Mouse (Mus musculus): Measurements from ENCODE around the gene Dctn2. TPM values are rescaled to one million over a fixed set of nuclear protein-coding genes. Genes with fewer than 3 reads are reported as not detected.
A peak's percentile ranks its signal among the peaks of the same experiment; 100 is the strongest.

The Dctn2 gene
- 222 and 255 TPM in 2 replicates for polyA plus RNA-seq (2016; fragmentation: Nextera tagmentation; extraction: Ambion mirVana)

- H3K36me3 ChIP-seq = peaks cover 33% of the 10 kb centered on the region
- WGBS = under 1% methylated on average over 70 of the region's 70 CpGs
Observed at GRCm38 (mm10) chr10:127266112-127267091, at the start of gene Dctn2. Gene Dctn2 (plus strand): TSS chr10:127266368.

DNA sequence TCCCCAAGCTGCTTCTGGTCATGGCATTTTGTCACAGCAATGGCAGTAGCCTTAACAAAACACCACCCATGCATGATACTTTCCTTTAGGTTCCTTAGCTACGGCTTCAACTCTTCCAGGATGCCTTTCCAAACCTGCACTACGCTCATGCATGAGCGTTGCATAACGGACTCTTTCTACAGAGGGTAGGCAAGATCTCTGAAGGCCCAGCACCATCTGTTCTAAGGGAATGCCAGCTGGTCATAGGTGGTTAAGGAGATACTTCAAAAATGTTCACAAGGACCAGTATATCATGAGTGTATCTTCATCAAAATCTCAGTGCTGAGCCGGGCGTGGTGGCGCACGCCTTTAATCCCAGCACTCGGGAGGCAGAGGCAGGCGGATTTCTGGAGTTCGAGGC is 49.7 kb upstream of the Dctn2 start:
- no peak for DNase-seq (ENCODE audit: low spot score)
- H3K36me3 ChIP-seq = no peaks in the 10 kb centered on the region
- H3K4me1 ChIP-seq (replicated peaks) = no peaks in the 10 kb centered on the region
- WGBS = 94% methylated on average over 11 of the region's 11 CpGs
- H3K27me3 ChIP-seq (ENCODE audit: insufficient read depth, poor library complexity, severe bottlenecking) = peaks cover 5% of the 10 kb centered on the region; the same call in 1 of the 2 replicates
- H3K9me3 ChIP-seq = no peaks in the 10 kb centered on the region
- H3K27ac ChIP-seq = no peak overlapping the region
- no peak overlapping the region for H3K4me3 ChIP-seq

More at GRCm38 (mm10) chr10:127266112-127267091, at the start of gene Dctn2:
- Histone ChIP-seq H3K9me3 (no peaks in the 10 kb centered on the region), H3K4me3 (peak within 1 kb of the TSS; percentile 96), H3K27ac (peak within 1 kb of the TSS; percentile 98), H3K4me1 (replicated peaks) (peaks cover 58% of the 10 kb centered on the region), H3K27me3 (ENCODE audit: insufficient read depth, poor library complexity, severe bottlenecking) (peaks cover 38% of the 10 kb centered on the region)
- DNase-seq (ENCODE audit: low spot score) = peak; percentile 95

DNA sequence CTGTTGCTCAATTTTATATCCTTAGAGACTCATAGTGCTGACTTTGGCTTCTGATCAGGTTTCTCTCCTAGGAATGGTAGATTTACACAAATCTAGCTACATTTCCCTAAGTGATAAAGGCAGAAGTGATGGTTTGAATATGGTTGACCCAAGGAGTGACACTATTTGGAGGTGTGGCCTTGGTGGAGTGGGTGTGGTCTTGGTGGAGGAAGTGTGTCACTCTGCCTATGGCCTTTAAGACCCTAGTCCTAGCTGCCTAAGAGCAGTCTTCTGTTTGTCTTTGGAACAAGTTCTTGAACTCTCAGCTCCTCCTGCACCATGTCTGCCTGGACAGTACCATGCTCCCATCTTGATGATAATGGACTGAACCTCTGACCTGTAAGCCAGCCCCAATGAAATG is 49.0 kb upstream of the Dctn2 start:
- Histone ChIP-seq H3K36me3 (no peaks in the 10 kb centered on the region), H3K9me3 (no peaks in the 10 kb centered on the region), H3K27me3 (ENCODE audit: insufficient read depth, poor library complexity, severe bottlenecking) (peaks cover 5% of the 10 kb centered on the region; the same call in 1 of the 2 replicates), H3K4me1 (replicated peaks) (no peaks in the 10 kb centered on the region), H3K27ac (no peak overlapping the region), H3K4me3 (no peak overlapping the region)
- no peak for DNase-seq (ENCODE audit: low spot score)

GRCm38 (mm10) chr10:127218339-127218738 is 47.8 kb upstream of the Dctn2 start:
- Histone ChIP-seq H3K27me3 (ENCODE audit: insufficient read depth, poor library complexity, severe bottlenecking) (no peaks in the 10 kb centered on the region), H3K27ac (no peak overlapping the region), H3K4me1 (replicated peaks) (no peaks in the 10 kb centered on the region), H3K9me3 (no peaks in the 10 kb centered on the region), H3K36me3 (no peaks in the 10 kb centered on the region), H3K4me3 (no peak overlapping the region)
- WGBS = 92% methylated on average over 2 of the region's 2 CpGs
- no peak for DNase-seq (ENCODE audit: low spot score)

- WGBS = 31% methylated on average over 6 of the region's 6 CpGs
- H3K27me3 ChIP-seq (ENCODE audit: insufficient read depth, poor library complexity, severe bottlenecking) = peaks cover 10% of the 10 kb centered on the region; the same call in 1 of the 2 replicates
- no peak overlapping the region for H3K27ac ChIP-seq
- H3K4me1 ChIP-seq (replicated peaks) = peaks cover 9% of the 10 kb centered on the region; the same call in 1 of the 2 replicates
- H3K9me3 ChIP-seq = no peaks in the 10 kb centered on the region
- no peak overlapping the region for H3K4me3 ChIP-seq
- no peak for DNase-seq (ENCODE audit: low spot score)
- H3K36me3 ChIP-seq = peaks cover 17% of the 10 kb centered on the region; the same call in 1 of the 2 replicates
Observed at GRCm38 (mm10) chr10:127225213-127225612, 41.0 kb upstream of the Dctn2 start.

DNA sequence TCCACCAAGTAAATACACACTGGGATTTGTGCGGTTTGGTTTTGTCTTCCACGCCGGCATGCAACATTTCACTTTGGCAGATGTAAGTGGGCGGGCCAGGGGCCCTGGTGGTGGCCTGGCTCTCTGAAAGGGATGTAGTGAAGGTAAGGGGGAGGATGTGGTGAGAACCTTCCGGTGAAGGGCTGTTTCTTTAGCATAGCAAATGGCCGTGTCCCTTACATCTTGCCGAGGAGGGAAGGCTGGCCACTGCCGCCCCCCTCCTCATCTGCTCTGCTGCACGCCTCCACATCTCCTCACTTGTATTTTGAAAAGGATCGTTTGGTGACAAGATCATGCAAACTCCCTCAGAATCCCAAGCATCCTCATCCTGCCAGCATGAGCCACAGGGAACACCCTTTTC is 40.4 kb upstream of the Dctn2 start:
- Histone ChIP-seq H3K4me3 (no peak overlapping the region), H3K27me3 (ENCODE audit: insufficient read depth, poor library complexity, severe bottlenecking) (peaks cover 10% of the 10 kb centered on the region; the same call in 1 of the 2 replicates), H3K9me3 (no peaks in the 10 kb centered on the region), H3K4me1 (replicated peaks) (peaks cover 9% of the 10 kb centered on the region; the same call in 1 of the 2 replicates), H3K36me3 (peaks cover 22% of the 10 kb centered on the region), H3K27ac (no peak overlapping the region)
- DNase-seq (ENCODE audit: low spot score) = no peak
- 19% methylated on average over 10 of the region's 10 CpGs for WGBS

- WGBS = 69% methylated on average over 8 of the region's 8 CpGs
- no peak overlapping the region for H3K27ac ChIP-seq
- DNase-seq (ENCODE audit: low spot score) = peak; percentile 16
- no peaks in the 10 kb centered on the region for H3K9me3 ChIP-seq
- H3K36me3 ChIP-seq = peaks cover 28% of the 10 kb centered on the region
- H3K4me3 ChIP-seq = no peak overlapping the region
- peaks cover 14% of the 10 kb centered on the region; the same call in 1 of the 2 replicates for H3K4me1 ChIP-seq (replicated peaks)
- peaks cover 10% of the 10 kb centered on the region; the same call in 1 of the 2 replicates for H3K27me3 ChIP-seq (ENCODE audit: insufficient read depth, poor library complexity, severe bottlenecking)
Observed at GRCm38 (mm10) chr10:127226318-127226895, 39.8 kb upstream of the Dctn2 start.

GRCm38 (mm10) chr10:127227163-127227562 is 39.0 kb upstream of the Dctn2 start:
- Histone ChIP-seq H3K27me3 (ENCODE audit: insufficient read depth, poor library complexity, severe bottlenecking) (peaks cover 10% of the 10 kb centered on the region; the same call in 1 of the 2 replicates), H3K4me1 (replicated peaks) (peaks cover 18% of the 10 kb centered on the region; the same call in 1 of the 2 replicates), H3K27ac (no peak overlapping the region), H3K4me3 (no peak overlapping the region), H3K36me3 (peaks cover 34% of the 10 kb centered on the region), H3K9me3 (no peaks in the 10 kb centered on the region)
- no peak for DNase-seq (ENCODE audit: low spot score)
- WGBS = 90% methylated on average over 8 of the region's 8 CpGs

DNA sequence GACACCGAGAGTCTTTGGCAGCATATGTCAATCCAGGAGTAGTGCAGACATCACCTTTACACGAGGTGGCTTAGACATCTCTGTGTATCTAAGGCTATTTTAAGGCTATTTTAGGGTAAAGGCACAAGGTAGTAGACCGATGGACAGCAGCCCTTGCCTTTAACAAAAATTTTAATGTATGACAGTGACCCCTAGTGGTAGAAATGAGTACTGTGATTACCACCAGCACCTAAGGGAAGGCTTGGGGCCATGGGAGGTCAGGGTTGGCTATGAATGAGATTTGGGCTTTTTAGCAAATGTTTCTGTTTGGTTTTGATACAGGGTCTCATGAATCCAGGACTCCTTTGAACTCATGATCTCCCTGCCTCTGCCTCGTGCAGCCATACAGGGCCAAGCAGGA is 37.3 kb upstream of the Dctn2 start:
- Histone ChIP-seq H3K27ac (no peak overlapping the region), H3K27me3 (ENCODE audit: insufficient read depth, poor library complexity, severe bottlenecking) (peaks cover 10% of the 10 kb centered on the region; the same call in 1 of the 2 replicates), H3K9me3 (no peaks in the 10 kb centered on the region), H3K36me3 (peaks cover 44% of the 10 kb centered on the region), H3K4me3 (no peak overlapping the region), H3K4me1 (replicated peaks) (peaks cover 18% of the 10 kb centered on the region; the same call in 1 of the 2 replicates)
- DNase-seq (ENCODE audit: low spot score) = peak; percentile 39
- WGBS = 25% methylated on average over 4 of the region's 4 CpGs

DNA sequence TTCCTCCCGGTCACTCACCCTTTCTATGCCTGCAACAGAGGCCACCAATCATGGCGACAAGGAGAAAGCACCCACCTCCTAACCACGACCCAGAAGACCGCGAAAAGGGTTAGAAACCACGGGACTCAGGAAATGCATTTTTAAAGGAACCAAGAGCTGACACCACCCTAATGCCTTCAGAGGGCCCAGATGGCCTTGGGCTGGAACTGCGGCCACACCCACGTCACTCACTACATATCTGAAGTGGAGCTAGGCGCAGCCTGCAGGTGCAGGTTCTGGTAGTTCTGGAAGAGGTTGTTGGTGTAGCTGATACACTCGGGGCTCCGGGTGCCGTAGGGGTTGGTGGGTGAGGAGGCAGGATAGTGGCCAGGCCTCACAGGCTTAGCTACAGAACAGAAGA is 35.5 kb upstream of the Dctn2 start:
- H3K4me1 ChIP-seq (replicated peaks) = peaks cover 18% of the 10 kb centered on the region; the same call in 1 of the 2 replicates
- WGBS = 88% methylated on average over 12 of the region's 12 CpGs
- H3K9me3 ChIP-seq = no peaks in the 10 kb centered on the region
- no peak overlapping the region for H3K4me3 ChIP-seq
- peaks cover 10% of the 10 kb centered on the region; the same call in 1 of the 2 replicates for H3K27me3 ChIP-seq (ENCODE audit: insufficient read depth, poor library complexity, severe bottlenecking)
- no peak overlapping the region for H3K27ac ChIP-seq
- peaks cover 52% of the 10 kb centered on the region for H3K36me3 ChIP-seq
- no peak for DNase-seq (ENCODE audit: low spot score)

DNA sequence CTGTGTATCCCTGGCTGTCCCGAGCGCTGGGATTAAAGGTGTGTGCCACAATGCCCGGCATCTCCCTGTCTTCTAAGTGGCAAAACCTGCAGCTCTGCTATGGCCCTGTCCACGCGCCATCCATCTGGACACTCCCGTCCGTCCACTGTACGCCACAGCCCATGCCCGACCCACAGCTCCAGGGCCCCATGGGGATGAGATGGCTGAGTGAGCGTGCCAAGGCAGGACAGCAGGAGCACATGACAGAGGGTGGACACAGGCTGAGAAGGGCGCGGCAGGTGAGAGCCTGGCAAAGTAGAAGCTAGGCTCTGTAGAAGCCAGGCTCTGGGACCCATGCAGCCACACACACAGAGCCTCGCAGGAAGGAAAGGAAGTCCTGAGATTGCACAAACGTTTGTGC is 34.4 kb upstream of the Dctn2 start:
- DNase-seq (ENCODE audit: low spot score) = no peak
- H3K4me1 ChIP-seq (replicated peaks) = peaks cover 21% of the 10 kb centered on the region
- WGBS = 87% methylated on average over 14 of the region's 14 CpGs
- H3K27ac ChIP-seq = no peak overlapping the region
- H3K4me3 ChIP-seq = no peak overlapping the region
- no peaks in the 10 kb centered on the region for H3K9me3 ChIP-seq
- peaks cover 62% of the 10 kb centered on the region for H3K36me3 ChIP-seq
- peaks cover 10% of the 10 kb centered on the region; the same call in 1 of the 2 replicates for H3K27me3 ChIP-seq (ENCODE audit: insufficient read depth, poor library complexity, severe bottlenecking)

DNA sequence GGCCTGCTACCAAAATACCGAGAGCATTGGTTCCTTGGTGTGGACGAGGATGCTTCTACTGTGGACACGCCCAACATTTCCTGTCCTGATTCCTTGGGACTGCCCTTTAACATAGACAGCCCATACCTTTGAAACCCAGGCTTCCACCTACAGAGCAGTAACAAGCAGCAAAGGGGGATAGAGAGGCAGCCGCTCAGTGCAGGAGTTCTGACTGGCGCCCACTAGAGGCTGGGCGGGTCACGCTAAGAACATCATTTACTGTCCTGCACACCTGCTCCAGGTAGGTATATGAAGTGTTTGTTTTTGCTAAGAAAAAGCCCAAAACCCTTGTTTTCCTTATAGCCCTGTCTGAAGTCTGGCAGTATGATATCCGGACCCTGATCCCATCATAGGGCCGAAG is 33.0 kb upstream of the Dctn2 start:
- no peak for DNase-seq (ENCODE audit: low spot score)
- H3K27me3 ChIP-seq (ENCODE audit: insufficient read depth, poor library complexity, severe bottlenecking) = peaks cover 3% of the 10 kb centered on the region; the same call in 1 of the 2 replicates
- peaks cover 22% of the 10 kb centered on the region for H3K4me1 ChIP-seq (replicated peaks)
- peaks cover 70% of the 10 kb centered on the region for H3K36me3 ChIP-seq
- WGBS = 82% methylated on average over 9 of the region's 9 CpGs
- no peak overlapping the region for H3K27ac ChIP-seq
- H3K9me3 ChIP-seq = no peaks in the 10 kb centered on the region
- no peak overlapping the region for H3K4me3 ChIP-seq

Data from hindbrain, embryonic 10.5 days (tissue).